Mouse (Mus musculus): Measurements from ENCODE around the gene Jund.

The Jund gene

DNA sequence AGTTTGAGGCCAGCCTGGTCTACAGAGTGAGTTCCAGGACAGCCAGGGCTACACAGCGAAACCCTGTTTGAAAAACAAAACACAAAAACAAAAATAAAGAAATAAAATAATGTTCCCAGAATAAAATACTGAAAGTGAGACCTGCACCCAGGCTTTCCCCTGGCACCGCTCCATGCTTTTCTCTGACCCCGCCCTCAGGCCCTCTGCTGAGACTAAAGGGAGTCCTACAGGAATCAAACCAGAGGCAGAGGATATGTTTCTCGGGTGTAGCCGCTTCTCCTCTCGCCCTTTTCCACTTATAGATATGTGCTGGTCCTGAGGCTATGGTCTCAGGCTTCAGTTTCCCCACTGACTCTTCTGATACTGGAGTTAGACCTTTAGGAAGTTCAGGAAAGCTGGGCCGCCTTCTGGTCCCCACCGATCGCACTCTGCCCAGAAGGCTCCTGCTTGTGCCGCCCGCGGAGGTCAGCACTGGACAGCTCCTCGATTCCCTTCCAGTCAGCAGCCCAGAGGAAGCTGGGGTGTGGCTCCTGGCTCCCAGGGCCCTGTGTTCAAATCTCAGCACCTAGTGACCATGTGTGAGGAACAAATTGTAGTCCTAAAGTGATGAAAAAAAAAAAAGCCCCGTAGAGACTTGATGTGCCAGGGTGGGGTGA, 27.2 kb downstream of the Jund start:
- WGBS = 57% methylated on average over 14 of the region's 14 CpGs

DNA sequence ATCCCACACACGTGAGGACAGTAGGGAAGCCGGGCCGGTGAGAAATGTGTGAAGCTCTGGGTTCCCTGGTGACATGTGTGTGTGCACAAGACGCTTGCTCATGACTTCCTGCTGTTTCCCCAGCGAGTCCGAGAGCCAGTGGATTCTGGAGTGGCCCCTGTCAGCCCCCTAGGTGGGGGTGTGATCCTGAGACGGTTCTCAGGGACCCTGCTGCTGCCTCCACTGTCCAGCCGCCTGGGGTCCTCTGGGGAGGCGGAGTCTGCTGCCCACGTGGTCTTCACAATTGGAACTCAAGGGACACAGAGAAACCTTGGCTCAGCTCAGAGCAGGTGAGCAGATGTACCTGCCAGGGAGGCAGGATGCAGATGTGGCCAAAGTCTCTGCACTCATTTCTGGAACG, 28.0 kb downstream of the Jund start:
- WGBS = 45% methylated on average over 11 of the region's 11 CpGs

DNA sequence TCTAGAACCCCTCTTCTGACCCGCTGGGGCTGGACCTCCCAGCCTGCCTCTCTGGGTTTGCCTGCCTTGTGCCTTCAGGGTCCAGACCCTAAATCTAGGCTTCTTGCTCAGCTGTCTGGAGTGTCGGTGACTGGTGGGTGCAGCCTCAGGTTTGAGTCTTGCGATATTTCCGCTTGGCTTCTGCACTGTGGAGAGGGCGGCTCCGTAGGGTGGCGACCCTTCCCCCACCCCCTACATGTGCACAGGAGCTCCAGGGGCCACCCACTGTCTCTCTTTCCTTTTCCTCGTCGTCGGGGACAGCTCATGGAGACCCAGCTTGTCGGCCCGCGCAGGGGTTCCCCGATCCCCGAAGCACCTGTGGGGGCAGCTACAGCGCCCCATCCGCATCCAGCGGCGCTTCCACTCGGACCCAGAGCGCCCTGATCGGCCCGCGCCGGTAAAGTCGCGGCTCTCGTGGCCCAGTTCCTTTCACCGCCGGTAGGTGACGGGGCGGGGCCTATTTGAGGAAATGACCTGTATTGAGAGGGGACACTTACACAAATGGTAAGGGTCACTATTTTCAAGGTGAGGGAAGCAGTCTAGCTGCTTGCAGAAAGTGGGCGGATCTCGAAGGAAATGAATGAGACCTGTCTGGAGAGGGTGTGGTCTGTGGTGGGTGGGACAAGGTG, 31.2 kb downstream of the Jund start:
- WGBS = 9% methylated on average over 34 of the region's 34 CpGs

DNA sequence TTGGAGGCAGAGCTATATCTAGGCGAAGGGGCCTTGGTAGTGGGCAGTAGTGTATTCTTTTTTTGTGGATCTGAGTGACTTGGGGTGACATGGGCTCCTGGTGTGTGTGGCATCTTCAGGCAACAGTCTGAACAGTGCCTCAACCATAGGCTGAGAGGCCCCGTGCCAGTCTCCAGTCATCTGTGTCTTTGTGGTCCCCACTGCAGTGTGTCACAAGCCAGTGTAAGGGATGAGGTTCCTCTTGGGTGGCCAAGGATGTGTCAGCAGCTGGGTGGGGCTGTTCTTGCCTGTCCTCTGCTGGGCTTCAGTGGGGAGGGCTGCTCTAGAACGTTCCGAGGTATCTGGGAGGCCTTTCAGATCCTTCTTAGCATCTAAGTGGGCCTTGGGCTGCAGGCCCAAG, 32.2 kb downstream of the Jund start:
- WGBS = 92% methylated on average over 4 of the region's 4 CpGs

DNA sequence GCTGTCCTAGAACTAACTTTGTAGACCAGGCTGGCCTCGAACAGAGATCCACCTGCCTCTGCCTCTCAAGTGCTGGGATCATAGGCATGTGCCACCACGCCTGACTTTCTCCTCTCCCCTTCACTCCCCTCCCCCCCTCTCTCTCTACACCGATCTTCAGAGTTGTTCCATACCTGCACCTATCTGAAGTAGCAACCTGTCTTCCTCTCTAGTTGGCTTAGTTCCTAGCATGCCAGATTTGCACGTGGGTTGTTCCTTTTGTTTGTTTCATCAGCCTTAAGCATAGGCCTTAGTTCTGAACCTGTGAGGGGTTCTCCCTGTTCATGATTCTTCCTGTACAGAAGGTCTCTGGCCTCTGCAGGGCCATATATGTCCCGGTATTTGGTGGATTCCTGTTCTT, 39.0 kb downstream of the Jund start:
- WGBS = 74% methylated on average over 5 of the region's 5 CpGs

DNA sequence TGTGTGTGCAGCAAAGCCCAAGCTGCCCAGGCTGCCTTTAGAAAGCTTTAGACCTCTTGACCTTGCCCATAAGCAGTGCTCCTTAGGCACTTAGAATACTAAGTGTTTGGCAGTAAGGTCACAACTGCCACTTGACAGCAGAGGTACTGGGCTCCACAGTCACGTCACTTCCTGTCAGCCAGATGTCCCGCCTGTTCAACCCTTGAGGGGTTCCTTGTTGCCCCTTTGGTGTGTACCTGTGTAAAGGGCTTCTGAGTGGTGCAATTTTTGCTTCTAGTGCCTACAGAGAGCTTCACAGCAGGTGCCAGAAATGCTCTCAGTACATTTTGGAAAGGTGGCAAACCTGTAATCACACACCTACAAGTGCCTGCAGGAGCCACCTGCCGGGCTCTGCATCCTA, 39.5 kb downstream of the Jund start:
- WGBS = 73% methylated on average over 3 of the region's 3 CpGs

DNA sequence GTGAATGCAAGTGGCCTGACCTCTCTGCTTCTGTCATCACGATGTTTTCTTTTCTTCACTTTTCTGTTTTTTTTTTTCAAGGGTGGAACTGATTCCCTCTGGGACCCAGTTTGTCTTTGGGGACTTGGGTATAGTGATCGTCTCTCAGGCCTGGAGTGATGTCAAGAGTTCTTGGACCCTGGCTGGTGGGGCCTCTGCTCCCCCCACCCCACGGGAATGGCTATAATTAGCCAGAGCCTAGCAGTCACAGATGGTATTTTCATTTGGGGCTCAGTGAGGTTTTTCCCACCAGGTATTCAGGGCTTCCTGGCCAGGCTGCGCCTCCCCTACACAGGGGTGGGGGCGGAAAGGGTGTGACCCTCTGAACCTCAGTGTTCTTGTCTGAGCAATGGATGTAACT, 42.9 kb downstream of the Jund start:
- 66% methylated on average over 5 of the region's 5 CpGs for WGBS

DNA sequence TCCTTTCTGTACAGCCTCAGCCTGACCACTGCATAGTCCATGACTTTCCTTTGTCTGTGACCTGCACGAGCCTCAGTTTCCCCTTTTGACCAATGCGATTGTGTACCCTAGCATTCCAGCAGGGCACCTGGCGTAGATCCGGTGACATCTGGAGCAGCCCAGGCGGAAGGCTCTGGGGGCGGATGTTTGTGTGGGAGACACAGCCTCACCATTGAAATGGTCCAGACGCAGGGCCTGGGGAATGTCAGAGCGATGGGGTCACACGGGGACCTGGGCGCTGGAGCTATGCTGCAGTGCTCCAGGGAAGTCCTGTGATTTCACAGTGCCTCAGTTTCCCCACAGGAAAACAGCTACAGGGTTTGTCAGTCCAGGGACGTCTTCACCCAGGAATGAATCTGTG, 43.4 kb downstream of the Jund start:
- WGBS = 68% methylated on average over 11 of the region's 11 CpGs

DNA sequence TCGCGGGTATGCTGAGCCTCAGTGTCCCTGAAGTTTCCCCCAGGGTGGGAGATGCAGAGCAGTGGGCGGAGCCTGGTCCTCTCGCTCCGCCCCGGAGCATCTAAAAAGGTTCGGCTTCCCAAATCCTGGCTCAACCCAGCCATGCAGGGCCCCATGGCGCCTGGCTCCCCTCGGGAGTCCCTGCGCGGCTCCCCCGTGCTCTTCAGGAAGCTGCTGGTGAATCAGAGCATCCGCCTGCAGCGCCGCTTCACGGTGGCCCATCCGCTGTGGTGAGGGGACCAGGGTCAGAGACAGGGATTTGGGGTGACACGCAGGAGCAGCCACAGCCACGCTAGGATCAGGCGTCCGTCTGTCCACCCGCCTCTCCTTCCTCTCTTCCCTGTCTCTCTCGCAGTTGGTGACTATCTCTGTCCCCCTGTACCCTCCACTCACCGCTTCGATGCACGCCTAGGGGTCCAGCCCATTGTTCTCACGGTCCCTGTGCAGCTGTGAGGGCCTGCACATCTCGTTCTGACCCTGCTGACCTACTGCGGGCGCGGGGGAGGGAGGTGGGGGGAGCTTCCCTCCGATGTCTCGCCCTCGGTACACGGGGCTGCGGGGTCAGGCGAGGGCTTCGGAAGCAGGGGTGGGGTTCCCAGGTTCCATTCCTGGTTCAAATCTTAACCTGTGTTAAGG, 44.4 kb downstream of the Jund start:
- WGBS = 12% methylated on average over 38 of the region's 38 CpGs

DNA sequence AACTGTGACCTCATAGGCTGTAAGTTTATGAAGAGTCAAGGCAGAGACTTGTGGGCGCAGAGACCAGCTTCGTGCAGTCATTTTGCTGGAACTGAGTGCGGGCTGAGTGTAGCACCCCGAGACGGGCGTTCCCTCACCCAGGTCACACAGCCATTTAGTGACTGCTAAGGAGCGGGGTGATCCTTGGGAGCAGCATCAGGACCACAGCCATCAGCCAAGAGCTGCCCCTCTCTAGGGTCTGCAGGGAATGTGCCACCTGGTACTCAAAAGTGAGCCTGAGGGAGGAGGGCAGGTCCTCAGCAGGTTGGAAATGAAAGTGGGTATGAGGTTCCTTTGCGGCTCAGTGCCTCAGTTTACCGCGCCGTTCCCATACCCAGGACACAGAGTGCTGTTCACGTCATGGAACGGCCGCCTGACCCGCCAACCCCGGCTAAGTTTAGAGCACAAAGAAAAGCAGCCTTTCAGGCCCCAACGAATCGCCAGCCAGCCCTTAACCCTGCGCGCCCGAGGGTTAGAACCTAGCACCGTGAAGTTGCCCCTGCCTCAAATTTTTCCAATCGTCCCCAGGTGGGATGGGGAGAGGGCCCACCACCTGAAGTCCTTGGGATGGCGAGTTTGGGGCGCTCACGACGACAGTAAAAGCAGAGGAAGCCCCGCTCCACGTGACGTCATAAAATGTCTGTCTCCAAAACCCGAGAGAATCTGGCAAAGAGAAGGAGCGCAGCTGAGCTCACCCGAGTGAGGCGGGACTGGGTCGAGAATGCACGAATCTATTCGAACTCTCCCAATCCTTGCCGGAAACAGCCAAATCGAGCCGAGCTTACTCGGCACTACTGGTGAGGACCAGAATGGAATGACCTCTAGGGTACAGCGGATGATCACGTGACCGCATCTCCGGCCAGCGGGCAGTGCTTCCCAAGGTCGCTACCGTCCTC, 45.2 kb downstream of the Jund start:
- WGBS = 5% methylated on average over 48 of the region's 48 CpGs

DNA sequence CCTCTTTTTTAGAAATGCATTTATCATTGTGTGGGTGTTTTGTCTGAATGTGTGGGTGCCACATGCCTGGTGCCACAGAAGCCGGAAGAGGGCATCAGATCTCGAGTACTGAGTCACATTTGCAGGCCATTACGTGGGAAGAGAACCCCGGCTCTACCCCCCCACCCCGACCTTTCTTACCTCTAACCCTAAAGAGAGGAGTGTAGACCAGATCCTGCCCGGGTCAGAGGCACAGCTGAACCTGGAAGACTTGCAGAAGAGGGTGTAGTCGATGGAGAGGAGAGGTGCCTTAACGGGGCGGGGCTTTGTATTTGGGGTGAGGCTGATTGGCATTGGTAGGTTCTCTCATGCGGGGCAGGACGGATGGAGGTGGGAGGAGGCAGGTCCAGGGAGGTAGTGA, 46.1 kb downstream of the Jund start:
- 48% methylated on average over 11 of the region's 11 CpGs for WGBS

DNA sequence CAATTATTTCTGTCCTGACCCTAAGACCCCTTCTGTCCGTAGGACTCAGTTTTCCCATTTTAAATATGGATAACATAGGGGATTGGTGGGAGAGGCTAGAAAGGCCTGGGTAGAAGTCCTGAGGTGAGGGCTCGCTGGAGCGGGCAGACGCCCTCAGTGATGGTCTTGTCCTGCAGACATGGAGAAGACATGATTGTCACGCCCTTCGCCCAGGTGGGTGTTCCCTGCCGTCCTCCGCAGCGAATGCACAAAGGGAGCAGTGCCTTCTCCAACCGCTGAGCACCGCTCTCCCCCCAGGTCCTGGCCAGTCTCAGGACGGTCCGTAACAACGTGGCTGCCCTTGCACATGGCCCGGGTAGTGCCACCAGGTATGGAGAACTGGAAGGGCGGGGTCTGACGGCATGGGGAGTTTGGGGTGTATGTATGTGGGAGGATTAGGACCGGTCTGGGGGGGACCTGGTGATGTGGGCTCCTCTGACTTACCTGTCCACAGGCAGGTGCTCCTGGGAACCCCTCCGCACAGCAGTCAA, 47.0 kb downstream of the Jund start:
- WGBS = 65% methylated on average over 19 of the region's 19 CpGs

DNA sequence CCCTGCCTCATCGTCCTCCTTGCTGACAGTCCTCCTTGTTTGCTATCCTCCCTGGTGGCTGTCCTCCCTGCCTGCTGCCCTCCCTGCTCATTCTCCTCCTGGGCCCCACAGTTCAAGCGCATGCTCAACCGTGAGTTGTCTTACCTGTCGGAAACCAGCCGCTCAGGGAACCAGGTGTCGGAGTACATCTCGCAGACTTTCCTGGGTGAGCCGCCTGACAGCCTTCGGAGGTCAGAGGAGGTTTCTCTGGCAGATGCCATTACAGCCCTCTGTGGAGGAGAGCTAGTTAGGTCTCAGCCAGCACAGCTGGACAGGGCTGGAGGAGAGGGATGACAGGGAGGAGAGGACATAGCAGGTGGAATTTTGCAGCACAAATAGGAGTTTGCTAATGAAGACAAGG, 47.9 kb downstream of the Jund start:
- 89% methylated on average over 9 of the region's 9 CpGs for WGBS

DNA sequence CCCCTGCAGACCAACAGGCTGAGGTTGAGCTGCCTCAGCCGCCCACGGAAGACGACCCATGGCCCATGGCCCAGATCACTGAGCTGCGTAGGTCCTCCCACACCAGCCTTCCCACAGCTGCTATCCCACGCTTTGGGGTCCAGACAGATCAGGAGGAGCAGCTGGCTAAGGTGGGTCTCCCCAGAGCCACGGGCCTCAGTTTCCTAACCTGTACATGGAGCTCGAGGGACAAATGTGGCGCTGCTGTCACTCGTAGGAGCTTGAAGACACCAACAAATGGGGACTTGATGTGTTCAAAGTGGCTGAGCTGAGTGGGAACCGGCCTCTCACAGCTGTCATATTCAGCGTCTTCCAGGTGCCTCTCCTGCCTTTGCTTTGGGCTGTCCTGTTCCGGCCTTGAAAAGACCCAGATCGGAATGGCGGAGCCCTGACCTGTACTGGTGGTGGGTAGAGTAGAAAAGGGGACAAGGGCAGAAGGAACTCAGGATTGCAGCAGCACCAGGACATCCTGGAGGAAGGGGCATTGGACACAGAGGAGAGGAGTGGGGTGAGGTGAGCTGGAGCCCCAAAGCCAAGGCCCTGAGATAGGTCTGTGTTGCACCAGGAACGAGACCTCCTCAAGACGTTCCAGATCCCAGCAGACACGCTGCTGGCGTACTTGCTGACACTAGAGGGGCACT, 48.6 kb downstream of the Jund start:
- 84% methylated on average over 18 of the region's 18 CpGs for WGBS

DNA sequence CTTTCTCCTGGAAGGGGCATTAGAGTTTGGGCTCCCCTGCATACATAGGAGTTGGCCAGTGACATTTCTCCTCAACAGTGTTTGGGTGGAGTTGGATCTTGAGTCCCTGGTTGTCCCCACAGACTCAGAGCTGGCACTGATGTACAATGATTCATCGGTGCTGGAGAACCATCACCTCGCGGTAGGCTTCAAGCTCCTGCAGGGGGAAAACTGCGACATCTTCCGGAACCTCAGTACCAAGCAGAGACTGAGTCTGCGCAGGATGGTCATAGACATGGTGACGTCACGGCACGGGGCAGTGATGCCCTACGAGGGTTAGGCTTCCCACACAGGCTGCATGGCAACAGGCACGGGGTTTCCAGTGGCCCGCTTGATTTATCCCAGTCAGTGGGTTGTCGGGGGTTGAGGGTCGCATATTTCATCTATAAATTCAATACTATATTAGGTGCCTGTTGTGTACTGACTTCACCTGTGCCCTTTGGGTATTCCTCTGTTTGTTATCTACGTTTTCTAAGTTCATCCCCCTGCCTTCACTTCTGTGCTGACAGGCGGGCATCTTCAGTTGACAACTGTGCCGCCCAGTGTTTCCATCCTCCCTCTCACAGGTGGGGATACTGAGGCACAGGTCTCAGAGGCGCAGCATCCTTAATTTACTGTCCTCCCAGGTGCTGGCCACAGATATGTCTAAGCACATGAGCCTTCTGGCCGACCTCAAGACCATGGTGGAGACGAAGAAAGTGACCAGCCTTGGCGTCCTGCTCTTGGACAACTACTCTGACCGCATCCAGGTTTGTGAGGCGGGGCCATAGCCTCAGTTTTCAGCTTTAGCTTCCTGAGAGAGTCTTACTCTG, 49.7 kb downstream of the Jund start:
- WGBS = 84% methylated on average over 23 of the region's 23 CpGs

DNA sequence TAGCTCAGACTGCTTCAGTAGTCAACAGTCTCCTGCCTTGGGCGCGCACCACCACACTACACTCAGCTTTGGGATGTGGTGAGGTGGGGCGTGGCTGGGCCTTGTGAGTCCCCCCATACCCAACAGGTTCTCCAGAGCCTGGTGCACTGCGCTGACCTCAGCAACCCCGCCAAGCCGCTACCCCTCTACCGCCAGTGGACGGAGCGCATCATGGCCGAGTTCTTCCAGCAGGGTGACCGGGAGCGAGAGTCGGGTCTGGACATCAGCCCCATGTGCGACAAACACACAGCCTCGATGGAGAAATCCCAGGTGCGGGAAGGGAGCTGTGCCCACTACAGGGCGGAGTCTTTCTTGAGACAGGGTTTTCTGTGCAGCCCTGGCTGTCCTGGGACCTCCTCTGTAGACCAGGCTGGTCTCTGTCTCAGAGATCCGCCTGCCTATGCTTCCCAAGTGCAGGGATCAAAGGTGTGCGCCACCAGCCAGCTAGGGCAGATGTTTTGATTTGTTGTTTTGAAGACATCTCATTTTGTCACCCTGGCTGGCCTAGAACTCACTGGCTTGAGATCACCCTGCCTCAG, 50.4 kb downstream of the Jund start:
- WGBS = 91% methylated on average over 19 of the region's 19 CpGs

Measured in cerebral cortex, adult 2 months (tissue).